Mouse (Mus musculus) cortical plate, adult 2 months (tissue): ENCODE data around the gene Nob1.

Experiments
- CTCF ChIP-seq: fragments of 200-500 bp; IDR thresholded peaks from 2 replicates; pipeline ENCODE4 v1.5.1; 2011; ENCODE audit warnings: mild to moderate bottlenecking, control low read depth, low read length; ENCODE audit not compliant: insufficient read depth; ENCODE audit errors: extremely low read depth
- POLR2A ChIP-seq: fragments of 200-500 bp; IDR thresholded peaks from 2 replicates; pipeline ENCODE4 v1.6.1; 2011; ENCODE audit warnings: mild to moderate bottlenecking, low read length, control low read depth; ENCODE audit not compliant: insufficient read depth; ENCODE audit errors: extremely low read depth

GRCm38 (mm10) chr8:107457725-107458124, 32.9 kb upstream of the Nob1 start:
- no peak for TF ChIP-seq CTCF
- no peak for TF ChIP-seq POLR2A
